Mouse (Mus musculus): ENCODE data around the gene Col4a2. TPM values are rescaled to one million over a fixed set of nuclear protein-coding genes. Genes with fewer than 3 reads are reported as not detected.

The Col4a2 gene
- polyA plus RNA-seq, 1 experiment from 2014 or later, result 46.4 TPM

GRCm38 (mm10) chr8:11393161-11393560 is 80.6 kb downstream of the Col4a2 start:
- no peak for ATAC-seq (ENCODE audit: low FRiP score)
- H3K9ac ChIP-seq, result no peak overlapping the region
- no peak overlapping the region for H3K4me3 ChIP-seq (replicated peaks; ENCODE audit: low read length)
- WGBS, result 55% methylated on average over 7 of the region's 7 CpGs
- DNase-seq (ENCODE audit: low spot score), result no peak
- H3K4me2 ChIP-seq (replicated peaks), result no peak overlapping the region
- no peaks in the 10 kb centered on the region for H3K9me3 ChIP-seq (ENCODE audit: control insufficient read depth, low read length)
- H3K27ac ChIP-seq, result no peak overlapping the region
- no peaks in the 10 kb centered on the region for H3K27me3 ChIP-seq (ENCODE audit: control insufficient read depth, insufficient read depth, low read length)
- no peaks in the 10 kb centered on the region for H3K4me1 ChIP-seq (replicated peaks; ENCODE audit: control insufficient read depth, insufficient read depth, low read length)
- H3K36me3 ChIP-seq (replicated peaks; ENCODE audit: control insufficient read depth, insufficient read depth), result no peaks in the 10 kb centered on the region

DNA sequence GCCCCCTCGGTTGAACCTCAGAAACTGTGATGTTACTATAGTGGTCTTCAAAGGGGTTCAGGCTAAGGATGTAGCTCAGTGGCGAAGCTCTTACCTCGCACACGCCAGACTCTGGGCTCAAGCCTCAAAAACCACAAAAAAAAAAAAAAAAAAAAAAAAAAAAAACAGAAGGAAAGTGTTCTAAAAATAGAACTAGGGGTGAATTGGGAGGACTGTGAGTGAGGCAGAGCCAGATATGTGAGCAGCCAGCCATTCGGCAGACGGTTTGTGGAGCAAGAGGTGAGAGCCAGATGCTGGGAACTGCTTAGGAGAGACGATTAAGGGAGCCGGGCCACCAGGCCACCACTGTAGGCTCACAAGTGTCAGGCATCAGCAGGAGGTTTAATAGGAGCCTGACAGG is 81.0 kb downstream of the Col4a2 start:
- H3K9ac ChIP-seq, result no peak overlapping the region
- H3K27ac ChIP-seq, result 0 out of 2 replicates have a peak overlapping the region, but pooled peaks have one; percentile 20
- ATAC-seq (ENCODE audit: low FRiP score) (no peak; the same call in 1 of the 2 replicates), DNase-seq (ENCODE audit: low spot score) (no peak)
- no peaks in the 10 kb centered on the region for H3K4me1 ChIP-seq (replicated peaks; ENCODE audit: control insufficient read depth, insufficient read depth, low read length)
- H3K4me3 ChIP-seq (replicated peaks; ENCODE audit: low read length), result no peak overlapping the region
- H3K4me2 ChIP-seq (replicated peaks), result no peak overlapping the region
- WGBS, result 64% methylated on average over 8 of the region's 8 CpGs
- H3K9me3 ChIP-seq (ENCODE audit: control insufficient read depth, low read length), result no peaks in the 10 kb centered on the region
- H3K27me3 ChIP-seq (ENCODE audit: control insufficient read depth, insufficient read depth, low read length), result no peaks in the 10 kb centered on the region
- no peaks in the 10 kb centered on the region for H3K36me3 ChIP-seq (replicated peaks; ENCODE audit: control insufficient read depth, insufficient read depth)

DNA sequence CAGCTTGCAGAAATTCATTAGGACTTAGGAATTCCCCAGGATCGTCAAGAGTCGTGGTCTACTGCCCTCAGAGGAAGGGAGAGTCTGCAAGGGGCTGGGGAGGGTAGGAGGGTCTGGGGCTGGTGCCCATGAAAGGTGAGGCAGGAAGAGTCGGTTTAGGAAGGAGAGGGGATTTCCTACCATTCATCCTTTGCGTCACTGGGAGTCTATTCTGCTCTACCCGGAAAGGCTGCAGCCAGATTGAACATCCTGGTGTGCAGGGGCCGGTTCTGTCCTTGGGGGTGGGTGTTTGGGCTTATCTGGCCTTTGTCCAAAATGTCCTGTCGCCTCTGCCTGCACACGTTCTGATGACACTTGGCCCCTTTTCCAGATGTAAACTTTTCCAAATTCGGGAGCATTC is 82.2 kb downstream of the Col4a2 start:
- no peak overlapping the region for H3K4me2 ChIP-seq (replicated peaks)
- no peak overlapping the region for H3K9ac ChIP-seq
- no peaks in the 10 kb centered on the region for H3K36me3 ChIP-seq (replicated peaks; ENCODE audit: control insufficient read depth, insufficient read depth)
- no peaks in the 10 kb centered on the region for H3K27me3 ChIP-seq (ENCODE audit: control insufficient read depth, insufficient read depth, low read length)
- H3K27ac ChIP-seq, result no peak overlapping the region
- no peaks in the 10 kb centered on the region for H3K9me3 ChIP-seq (ENCODE audit: control insufficient read depth, low read length)
- H3K4me1 ChIP-seq (replicated peaks; ENCODE audit: control insufficient read depth, insufficient read depth, low read length), result no peaks in the 10 kb centered on the region
- 64% methylated on average over 9 of the region's 9 CpGs for WGBS
- ATAC-seq (ENCODE audit: low FRiP score) (no peak), DNase-seq (ENCODE audit: low spot score) (no peak)
- no peak overlapping the region for H3K4me3 ChIP-seq (replicated peaks; ENCODE audit: low read length)

DNA sequence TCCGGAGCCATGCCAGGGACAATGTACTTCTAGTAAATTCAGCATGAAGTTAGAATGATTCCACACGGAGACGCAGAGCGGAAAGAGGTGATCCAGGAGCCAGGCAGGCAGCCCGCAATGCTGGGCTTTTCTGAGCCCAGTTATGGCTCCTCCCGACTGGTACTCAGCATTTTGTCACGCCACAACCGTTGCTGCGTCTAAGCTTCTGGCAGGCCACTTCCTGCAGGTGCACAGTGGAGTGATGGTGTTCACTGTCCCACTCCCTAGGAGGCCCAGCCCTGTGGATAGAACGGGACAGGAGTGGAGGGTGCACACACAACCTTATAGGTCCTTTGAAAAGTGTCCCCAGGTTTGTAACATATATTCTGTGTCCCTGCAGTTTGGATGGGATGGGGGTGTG is 83.0 kb downstream of the Col4a2 start:
- Histone ChIP-seq H3K27ac (no peak overlapping the region), H3K27me3 (ENCODE audit: control insufficient read depth, insufficient read depth, low read length) (no peaks in the 10 kb centered on the region)

GRCm38 (mm10) chr8:11396111-11396510 is 83.5 kb downstream of the Col4a2 start:
- Histone ChIP-seq H3K27ac (no peak overlapping the region), H3K4me2 (replicated peaks) (no peak overlapping the region), H3K9me3 (ENCODE audit: control insufficient read depth, low read length) (no peaks in the 10 kb centered on the region), H3K36me3 (replicated peaks; ENCODE audit: control insufficient read depth, insufficient read depth) (no peaks in the 10 kb centered on the region), H3K4me1 (replicated peaks; ENCODE audit: control insufficient read depth, insufficient read depth, low read length) (no peaks in the 10 kb centered on the region), H3K27me3 (ENCODE audit: control insufficient read depth, insufficient read depth, low read length) (no peaks in the 10 kb centered on the region), H3K4me3 (replicated peaks; ENCODE audit: low read length) (no peak overlapping the region), H3K9ac (no peak overlapping the region)
- 71% methylated on average over 7 of the region's 7 CpGs for WGBS
- DNase-seq (ENCODE audit: low spot score) (no peak), ATAC-seq (ENCODE audit: low FRiP score) (no peak)

More for the DNA sequence above, 83.0 kb downstream of the Col4a2 start:
- Histone ChIP-seq H3K36me3 (replicated peaks; ENCODE audit: control insufficient read depth, insufficient read depth) (no peaks in the 10 kb centered on the region), H3K4me3 (replicated peaks; ENCODE audit: low read length) (no peak overlapping the region), H3K9ac (no peak overlapping the region), H3K4me2 (replicated peaks) (no peak overlapping the region), H3K9me3 (ENCODE audit: control insufficient read depth, low read length) (no peaks in the 10 kb centered on the region), H3K4me1 (replicated peaks; ENCODE audit: control insufficient read depth, insufficient read depth, low read length) (no peaks in the 10 kb centered on the region)
- ATAC-seq (ENCODE audit: low FRiP score) (no peak), DNase-seq (ENCODE audit: low spot score) (no peak)
- WGBS, result 87% methylated on average over 10 of the region's 10 CpGs

DNA sequence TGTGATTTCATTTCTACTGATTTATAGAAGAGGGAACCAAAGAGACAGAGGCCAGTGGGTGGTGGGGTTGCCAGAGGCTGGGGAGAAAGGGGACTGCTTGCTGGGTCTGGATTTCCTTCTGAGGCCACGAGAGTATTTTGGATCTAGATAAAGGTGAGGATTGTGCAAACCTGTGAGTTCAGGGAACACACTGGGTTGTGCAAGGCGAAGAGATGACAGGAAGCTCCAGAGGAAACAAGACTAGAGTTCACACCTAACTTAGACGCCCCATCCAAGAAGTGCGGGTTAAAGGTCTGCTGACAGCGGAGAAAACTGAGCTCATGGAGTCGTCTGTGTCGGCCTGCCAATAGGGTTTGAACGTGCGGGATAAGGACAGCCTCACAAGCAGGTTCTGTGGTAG is 84.5 kb downstream of the Col4a2 start:
- ATAC-seq (ENCODE audit: low FRiP score), result no peak
- Histone ChIP-seq H3K4me2 (replicated peaks) (no peak overlapping the region), H3K36me3 (replicated peaks; ENCODE audit: control insufficient read depth, insufficient read depth) (no peaks in the 10 kb centered on the region), H3K4me3 (replicated peaks; ENCODE audit: low read length) (no peak overlapping the region), H3K4me1 (replicated peaks; ENCODE audit: control insufficient read depth, insufficient read depth, low read length) (no peaks in the 10 kb centered on the region), H3K9ac (no peak overlapping the region), H3K27ac (no peak overlapping the region), H3K9me3 (ENCODE audit: control insufficient read depth, low read length) (no peaks in the 10 kb centered on the region), H3K27me3 (ENCODE audit: control insufficient read depth, insufficient read depth, low read length) (no peaks in the 10 kb centered on the region)
- 91% methylated on average over 9 of the region's 9 CpGs for WGBS
- no peak for DNase-seq (ENCODE audit: low spot score)

DNA sequence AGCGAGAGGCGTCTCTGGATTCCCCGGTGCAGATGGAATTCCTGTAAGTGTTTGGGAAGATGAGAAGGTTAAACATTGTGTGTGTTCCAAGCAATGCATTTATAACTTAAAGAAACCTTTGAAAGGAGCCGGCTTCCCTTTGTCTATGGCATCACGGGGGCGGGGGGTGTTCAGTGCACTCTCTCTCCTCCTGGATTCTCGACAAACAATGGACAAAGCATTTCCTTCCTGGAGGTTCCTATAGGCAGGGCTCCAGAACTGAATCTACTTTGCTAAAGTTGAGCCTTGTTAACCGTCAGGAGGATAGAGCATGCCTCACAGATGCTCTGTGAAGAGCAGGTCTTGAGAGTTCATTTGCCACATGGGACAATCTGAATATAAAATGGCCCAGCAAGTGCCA is 87.1 kb downstream of the Col4a2 start:
- no peaks in the 10 kb centered on the region for H3K27me3 ChIP-seq (ENCODE audit: control insufficient read depth, insufficient read depth, low read length)
- no peak overlapping the region for H3K27ac ChIP-seq
- ATAC-seq (ENCODE audit: low FRiP score) (no peak), DNase-seq (ENCODE audit: low spot score) (no peak)
- H3K4me1 ChIP-seq (replicated peaks; ENCODE audit: control insufficient read depth, insufficient read depth, low read length), result no peaks in the 10 kb centered on the region
- WGBS, result 23% methylated on average over 8 of the region's 8 CpGs
- no peak overlapping the region for H3K9ac ChIP-seq
- H3K4me2 ChIP-seq (replicated peaks), result no peak overlapping the region
- H3K4me3 ChIP-seq (replicated peaks; ENCODE audit: low read length), result no peak overlapping the region
- no peaks in the 10 kb centered on the region for H3K36me3 ChIP-seq (replicated peaks; ENCODE audit: control insufficient read depth, insufficient read depth)
- H3K9me3 ChIP-seq (ENCODE audit: control insufficient read depth, low read length), result no peaks in the 10 kb centered on the region

GRCm38 (mm10) chr8:11400244-11400643 is 87.6 kb downstream of the Col4a2 start:
- ATAC-seq (ENCODE audit: low FRiP score), result no peak
- no peaks in the 10 kb centered on the region for H3K36me3 ChIP-seq (replicated peaks; ENCODE audit: control insufficient read depth, insufficient read depth)
- DNase-seq (ENCODE audit: low spot score), result no peak
- no peaks in the 10 kb centered on the region for H3K27me3 ChIP-seq (ENCODE audit: control insufficient read depth, insufficient read depth, low read length)
- peaks cover 2% of the 10 kb centered on the region; the same call in 1 of the 2 replicates for H3K4me1 ChIP-seq (replicated peaks; ENCODE audit: control insufficient read depth, insufficient read depth, low read length)
- H3K4me2 ChIP-seq (replicated peaks), result no peak overlapping the region
- 77% methylated on average over 8 of the region's 8 CpGs for WGBS
- H3K27ac ChIP-seq, result no peak overlapping the region
- no peaks in the 10 kb centered on the region for H3K9me3 ChIP-seq (ENCODE audit: control insufficient read depth, low read length)
- H3K4me3 ChIP-seq (replicated peaks; ENCODE audit: low read length), result no peak overlapping the region
- no peak overlapping the region for H3K9ac ChIP-seq

- DNase-seq (ENCODE audit: low spot score), result no peak
- H3K36me3 ChIP-seq (replicated peaks; ENCODE audit: control insufficient read depth, insufficient read depth), result no peaks in the 10 kb centered on the region
- peaks cover 11% of the 10 kb centered on the region for H3K4me1 ChIP-seq (replicated peaks; ENCODE audit: control insufficient read depth, insufficient read depth, low read length)
- H3K27me3 ChIP-seq (ENCODE audit: control insufficient read depth, insufficient read depth, low read length), result no peaks in the 10 kb centered on the region
- H3K9me3 ChIP-seq (ENCODE audit: control insufficient read depth, low read length), result no peaks in the 10 kb centered on the region
- H3K9ac ChIP-seq, result no peak overlapping the region
- no peak for ATAC-seq (ENCODE audit: low FRiP score)
- H3K4me2 ChIP-seq (replicated peaks), result no peak overlapping the region
- H3K4me3 ChIP-seq (replicated peaks; ENCODE audit: low read length), result no peak overlapping the region
- 86% methylated on average over 5 of the region's 5 CpGs for WGBS
- no peak overlapping the region for H3K27ac ChIP-seq
Measured at GRCm38 (mm10) chr8:11401183-11401582, 88.6 kb downstream of the Col4a2 start.

DNA sequence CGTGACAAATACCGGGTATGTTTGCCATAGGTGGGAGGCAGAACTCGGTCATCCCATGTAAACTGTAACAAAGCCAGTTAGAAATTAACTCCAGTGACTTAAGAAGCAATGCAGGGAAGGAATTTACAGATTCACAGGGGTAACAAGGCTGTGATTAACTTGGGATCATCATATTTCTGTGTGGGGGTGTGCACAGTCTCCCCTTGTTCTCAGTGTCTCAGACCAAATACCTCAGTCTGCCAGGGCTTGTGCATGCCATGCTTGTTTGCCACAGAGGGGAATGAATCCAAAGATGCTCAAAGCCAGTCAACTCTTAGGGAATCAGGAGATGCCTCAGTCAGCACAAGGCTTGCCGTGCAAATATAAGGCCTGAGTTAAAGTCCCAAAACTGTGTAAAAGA is 89.6 kb downstream of the Col4a2 start:
- no peak for DNase-seq (ENCODE audit: low spot score)
- 87% methylated on average over 4 of the region's 4 CpGs for WGBS
- H3K4me1 ChIP-seq (replicated peaks; ENCODE audit: control insufficient read depth, insufficient read depth, low read length), result peaks cover 11% of the 10 kb centered on the region

More for the DNA sequence above, 89.6 kb downstream of the Col4a2 start:
- H3K9me3 ChIP-seq (ENCODE audit: control insufficient read depth, low read length), result no peaks in the 10 kb centered on the region
- ATAC-seq (ENCODE audit: low FRiP score), result no peak
- H3K27ac ChIP-seq, result no peak overlapping the region
- H3K36me3 ChIP-seq (replicated peaks; ENCODE audit: control insufficient read depth, insufficient read depth), result no peaks in the 10 kb centered on the region
- H3K27me3 ChIP-seq (ENCODE audit: control insufficient read depth, insufficient read depth, low read length), result no peaks in the 10 kb centered on the region
- H3K9ac ChIP-seq, result no peak overlapping the region
- H3K4me2 ChIP-seq (replicated peaks), result no peak overlapping the region
- H3K4me3 ChIP-seq (replicated peaks; ENCODE audit: low read length), result no peak overlapping the region

All from hindbrain, embryonic 14.5 days (tissue).